Mouse (Mus musculus) R1 (cell line): ENCODE measurements at regions not wholly inside any gene's neighbourhood (a gene's known extent, or its start where the extent isn't known, plus 50 kb on each side); places are given as distances from the start of the nearest gene placed in this dataset.

Experiments used
- DNase-seq: peaks from one replicate; pipeline ENCODE4 v3.0.0-alpha.2; 2018; ENCODE audit warnings: low read depth, low spot score

GRCm38 (mm10) chr1:51536076-51536475 lies 57.9 kb upstream of the Nabp1 start:
- DNase-seq, result peak; percentile 73

GRCm38 (mm10) chr1:51535414-51535813 lies 57.2 kb upstream of the Nabp1 start:
- DNase-seq, result no peak

- no peak for DNase-seq
Observed at GRCm38 (mm10) chr1:51531360-51531759, 53.1 kb upstream of the Nabp1 start.

GRCm38 (mm10) chr1:51530191-51530926 lies 52.1 kb upstream of the Nabp1 start:
- no peak for DNase-seq

GRCm38 (mm10) chr1:51529653-51530052 lies 51.4 kb upstream of the Nabp1 start:
- DNase-seq, result no peak

- DNase-seq, result no peak
Observed at GRCm38 (mm10) chr1:51528671-51529070, 50.4 kb upstream of the Nabp1 start.
